Mouse (Mus musculus): ENCODE measurements around the gene Mn1. TPM values are rescaled to one million over a fixed set of nuclear protein-coding genes. Genes with fewer than 3 reads are reported as not detected.
A peak's percentile ranks its signal among the peaks of the same experiment; 100 is the strongest.

The Mn1 gene
- total and polyA plus RNA-seq, 3 experiments, result not detected

DNA sequence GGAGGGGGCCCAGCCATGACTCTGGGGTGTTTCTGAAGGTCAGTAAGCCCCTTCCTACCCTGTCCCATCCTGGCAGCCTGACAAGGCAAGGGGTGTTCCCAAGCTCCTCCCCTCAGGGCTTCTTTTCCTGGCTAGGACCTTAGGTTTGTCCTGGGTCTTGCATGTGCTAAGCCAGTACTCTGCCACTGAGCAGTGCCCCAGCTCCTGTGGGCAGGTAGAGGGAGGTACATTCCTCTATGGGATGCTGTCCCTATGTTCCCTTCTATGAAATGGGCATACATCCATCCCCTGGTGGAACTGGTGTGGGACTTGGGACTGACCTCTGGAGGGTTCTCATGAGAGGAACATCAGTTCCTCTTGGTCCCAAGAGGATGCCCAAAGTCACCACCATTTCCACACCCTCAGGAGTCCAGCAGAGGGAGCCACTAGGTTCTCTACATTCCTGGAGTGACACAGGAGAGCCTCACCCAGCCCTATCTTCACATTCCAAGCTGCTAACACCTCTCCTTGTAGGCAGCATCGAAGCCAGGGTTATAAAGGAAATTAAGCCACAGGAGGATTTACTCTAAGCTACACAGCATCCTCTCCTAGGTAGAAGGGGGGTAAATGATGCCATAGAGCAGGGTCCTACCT, 7.6 kb upstream of the Mn1 start:
- H3K27me3 ChIP-seq (ENCODE audit: control insufficient read depth in 1 of 2, insufficient read depth in 2 of 2, low read length in 2 of 2), result no peaks in the 10 kb centered on the region
- no peak overlapping the region for H3K27ac ChIP-seq (ENCODE audit: control insufficient read depth, low read depth, low read length)
- H3K79me2 ChIP-seq (ENCODE audit: control insufficient read depth, insufficient read depth, low read length, poor library complexity), result no peaks in the 10 kb centered on the region
- no peak overlapping the region for H3K9ac ChIP-seq (ENCODE audit: control insufficient read depth, low read depth, low read length, poor library complexity, severe bottlenecking)
- no peak overlapping the region for H3K4me3 ChIP-seq (ENCODE audit: control insufficient read depth in 1 of 2, insufficient read depth in 1 of 2, low read depth in 2 of 2, low read length in 2 of 2)
- TF ChIP-seq CTCF (IDR thresholded peaks at IDR 0.05 in 2 of 3, conservative IDR thresholded peaks at IDR 0.05 in 1 of 3; ENCODE audit: control insufficient read depth in 1 of 3, insufficient read depth in 1 of 3, low read depth in 2 of 3, low read length in 3 of 3, poor library complexity in 1 of 3, severe bottlenecking in 1 of 3), result peak in 2 of 3 experiments; percentile 1 to 10; a peak in 1 of 6 replicates
- TF ChIP-seq ZNF384 (IDR thresholded peaks at IDR 0.05; ENCODE audit: low read depth, low read length), result no peak
- no peak for TF ChIP-seq POLR2A (IDR thresholded peaks at IDR 0.05; ENCODE audit: control insufficient read depth in 1 of 2, insufficient read depth in 1 of 2, low read depth in 1 of 2, low read length in 2 of 2, poor library complexity in 1 of 2)
- TF ChIP-seq RAD21 (IDR thresholded peaks at IDR 0.05; ENCODE audit: low read depth, low read length), result peak; percentile 9
- TF ChIP-seq MXI1 (IDR thresholded peaks at IDR 0.05; ENCODE audit: low read depth, low read length), result no peak
- no peak for TF ChIP-seq CHD2 (IDR thresholded peaks at IDR 0.05; ENCODE audit: low read length)
- no peak for TF ChIP-seq NELFE (IDR thresholded peaks at IDR 0.05; ENCODE audit: low read depth, low read length)
- TF ChIP-seq POLR2AphosphoS5 (IDR thresholded peaks at IDR 0.05; ENCODE audit: borderline replicate concordance, low read depth, low read length), result no peak
- peak; percentile 26; the same call in 1 of the 2 replicates for TF ChIP-seq SMC3 (IDR thresholded peaks at IDR 0.05; ENCODE audit: low read depth, low read length)
- TF ChIP-seq ELF1 (IDR thresholded peaks at IDR 0.05; ENCODE audit: low read depth, low read length), result no peak
- DNase-seq (ENCODE audit: low read depth, low spot score), result no peak
- no peaks in the 10 kb centered on the region for H3K36me3 ChIP-seq (ENCODE audit: control insufficient read depth in 1 of 2, insufficient read depth in 2 of 2, low read length in 2 of 2)
- no peaks in the 10 kb centered on the region for H3K9me3 ChIP-seq (replicated peaks; ENCODE audit: insufficient read depth, low read length)
- no peaks in the 10 kb centered on the region for H3K4me1 ChIP-seq (ENCODE audit: control insufficient read depth in 1 of 2, insufficient read depth in 2 of 2, low read length in 2 of 2)

DNA sequence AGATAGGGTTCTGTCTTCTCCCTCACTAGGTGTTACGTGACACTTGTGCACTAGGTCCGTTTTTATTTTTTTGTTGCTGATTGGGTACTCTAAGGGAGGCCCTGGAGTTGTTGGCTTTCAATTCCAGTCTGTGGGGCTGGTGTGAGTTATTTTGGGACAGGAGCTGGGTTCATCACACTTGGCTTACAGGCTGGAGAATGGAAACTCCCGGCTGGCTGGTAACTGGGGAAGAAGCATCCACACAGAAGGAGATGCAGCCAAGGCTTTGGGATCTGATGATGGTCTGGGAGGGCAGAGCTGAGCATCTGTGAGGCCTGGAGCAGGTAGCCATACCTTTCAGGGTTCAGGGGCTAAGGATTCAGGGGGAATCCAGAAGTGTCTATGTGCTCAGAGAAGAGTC, 6.5 kb upstream of the Mn1 start:
- Histone ChIP-seq H3K4me3 (ENCODE audit: control insufficient read depth in 1 of 2, insufficient read depth in 1 of 2, low read depth in 2 of 2, low read length in 2 of 2) (no peak overlapping the region), H3K9me3 (replicated peaks; ENCODE audit: insufficient read depth, low read length) (no peaks in the 10 kb centered on the region), H3K27me3 (ENCODE audit: control insufficient read depth in 1 of 2, insufficient read depth in 2 of 2, low read length in 2 of 2) (no peaks in the 10 kb centered on the region), H3K9ac (ENCODE audit: control insufficient read depth, low read depth, low read length, poor library complexity, severe bottlenecking) (no peak overlapping the region), H3K27ac (ENCODE audit: control insufficient read depth, low read depth, low read length) (no peak overlapping the region), H3K79me2 (ENCODE audit: control insufficient read depth, insufficient read depth, low read length, poor library complexity) (no peaks in the 10 kb centered on the region), H3K36me3 (ENCODE audit: control insufficient read depth in 1 of 2, insufficient read depth in 2 of 2, low read length in 2 of 2) (no peaks in the 10 kb centered on the region), H3K4me1 (ENCODE audit: control insufficient read depth in 1 of 2, insufficient read depth in 2 of 2, low read length in 2 of 2) (no peaks in the 10 kb centered on the region)
- no peak for DNase-seq (ENCODE audit: low read depth, low spot score)
- no peak for TF ChIP-seq ZMIZ1 (IDR thresholded peaks at IDR 0.05; ENCODE audit: low read depth, low read length)
- TF ChIP-seq MYB (IDR thresholded peaks at IDR 0.05; ENCODE audit: low read depth, low read length), result no peak
- TF ChIP-seq POLR2AphosphoS5 (IDR thresholded peaks at IDR 0.05; ENCODE audit: borderline replicate concordance, low read depth, low read length), result no peak
- TF ChIP-seq CHD1 (IDR thresholded peaks at IDR 0.05; ENCODE audit: low read depth, low read length), result no peak
- no peak for TF ChIP-seq MAX (IDR thresholded peaks at IDR 0.05; ENCODE audit: low read length)
- TF ChIP-seq USF2 (IDR thresholded peaks at IDR 0.05; ENCODE audit: borderline replicate concordance in 1 of 2, insufficient read depth in 1 of 2, low read depth in 1 of 2, low read length in 2 of 2), result no peak
- TF ChIP-seq CTCF (IDR thresholded peaks at IDR 0.05 in 2 of 3, conservative IDR thresholded peaks at IDR 0.05 in 1 of 3; ENCODE audit: control insufficient read depth in 1 of 3, insufficient read depth in 1 of 3, low read depth in 2 of 3, low read length in 3 of 3, poor library complexity in 1 of 3, severe bottlenecking in 1 of 3), result no peak
- TF ChIP-seq NRF1 (IDR thresholded peaks at IDR 0.05; ENCODE audit: insufficient read depth, low read depth, low read length, poor library complexity, severe bottlenecking), result no peak
- no peak for TF ChIP-seq KAT2A (conservative IDR thresholded peaks at IDR 0.05; ENCODE audit: low read depth, low read length)
- no peak for TF ChIP-seq USF1 (IDR thresholded peaks at IDR 0.05; ENCODE audit: low read depth, low read length)
- TF ChIP-seq TBP (IDR thresholded peaks at IDR 0.05; ENCODE audit: low read depth, low read length), result no peak
- no peak for TF ChIP-seq ZNF384 (IDR thresholded peaks at IDR 0.05; ENCODE audit: low read depth, low read length)
- TF ChIP-seq BHLHE40 (IDR thresholded peaks at IDR 0.05; ENCODE audit: borderline replicate concordance, low read depth, low read length), result no peak
- TF ChIP-seq MYC (IDR thresholded peaks at IDR 0.05; ENCODE audit: low read depth, low read length), result no peak
- TF ChIP-seq POLR2AphosphoS2 (IDR thresholded peaks at IDR 0.05; ENCODE audit: low read length), result no peak
- TF ChIP-seq ZC3H11A (IDR thresholded peaks at IDR 0.05; ENCODE audit: low read depth, low read length), result no peak
- no peak for TF ChIP-seq SMC3 (IDR thresholded peaks at IDR 0.05; ENCODE audit: low read depth, low read length)
- TF ChIP-seq GATA1 (IDR thresholded peaks at IDR 0.05; ENCODE audit: low read depth, low read length), result no peak
- no peak for TF ChIP-seq NELFE (IDR thresholded peaks at IDR 0.05; ENCODE audit: low read depth, low read length)

Measured in MEL (cell line).